Comparison of ENCODE assay signal across 8 mouse cellular contexts in genomic region chr7:118242911-118243412, GRCm38 (mm10). TPM values are rescaled to one million over a fixed set of nuclear protein-coding genes. Genes with fewer than 3 reads are reported as not detected.
DNase-seq lines count a peak whose midpoint lies in the region; ATAC-seq and TF ChIP-seq lines count a peak whose summit lies in the region.

No protein-coding gene starts in this region.

- peak overlapping the region; percentile 67 for H3K4me2 ChIP-seq in limb, embryonic 14.5 days (replicated peaks; ENCODE audit: low read depth, low read length, severe bottlenecking)
- H3K4me2 ChIP-seq in neural tube, embryonic 15.5 days: peak overlapping the region; percentile 75

- ATAC-seq in limb, embryonic 14.5 days (ENCODE audit: low FRiP score, low read depth): peak; percentile 13
- ATAC-seq in neural tube, embryonic 15.5 days (ENCODE audit: low FRiP score): peak; percentile 35

- under 1% methylated on average over 50 of the region's 50 CpGs for WGBS in forebrain, embryonic 10.5 days
- WGBS in limb, embryonic 14.5 days: 4% methylated on average over 36 of the region's 50 CpGs
- WGBS in neural tube, embryonic 15.5 days: under 1% methylated on average over 50 of the region's 50 CpGs

- no peaks in the 10 kb centered on the region for H3K9me3 ChIP-seq in forebrain, embryonic 10.5 days
- no peaks in the 10 kb centered on the region for H3K9me3 ChIP-seq in limb, embryonic 14.5 days (ENCODE audit: control insufficient read depth, low read length)
- no peaks in the 10 kb centered on the region for H3K9me3 ChIP-seq in neural tube, embryonic 15.5 days (replicated peaks)

- H3K36me3 ChIP-seq in forebrain, embryonic 10.5 days (replicated peaks): peaks cover 5% of the 10 kb centered on the region; the same call in 1 of the 2 replicates
- H3K36me3 ChIP-seq in limb, embryonic 14.5 days (ENCODE audit: control insufficient read depth, insufficient read depth, low read length): no peaks in the 10 kb centered on the region
- no peaks in the 10 kb centered on the region for H3K36me3 ChIP-seq in neural tube, embryonic 15.5 days

- TF ChIP-seq POLR2A in limb, embryonic 14.5 days (IDR thresholded peaks at IDR 0.05; ENCODE audit: borderline replicate concordance, extremely low read depth, insufficient read depth, insufficient read length): no peak

- peak overlapping the region; percentile 92 for H3K9ac ChIP-seq in limb, embryonic 14.5 days (ENCODE audit: low read depth, low read length, severe bottlenecking)
- peak overlapping the region; percentile 97 for H3K9ac ChIP-seq in neural tube, embryonic 15.5 days (replicated peaks)

- peak overlapping the region; percentile 94 for H3K4me3 ChIP-seq in forebrain, embryonic 10.5 days
- H3K4me3 ChIP-seq in limb, embryonic 14.5 days (replicated peaks; ENCODE audit: low read length): peak overlapping the region; percentile 95
- peak overlapping the region; percentile 99 for H3K4me3 ChIP-seq in neural tube, embryonic 15.5 days (replicated peaks)

- peak overlapping the region; percentile 97 for H3K27ac ChIP-seq in forebrain, embryonic 10.5 days
- peak overlapping the region; percentile 91 for H3K27ac ChIP-seq in limb, embryonic 14.5 days (replicated peaks; ENCODE audit: low read depth, low read length)
- H3K27ac ChIP-seq in neural tube, embryonic 15.5 days (replicated peaks): peak overlapping the region; percentile 94

- peak; percentile 45 to 49 for DNase-seq in kidney, adult 8-10 months
- no peak for DNase-seq in kidney, postnatal 10 days
- peak; percentile 76 for DNase-seq in MN1 (ENCODE audit: low spot score)
- DNase-seq in forebrain, embryonic 10.5 days (ENCODE audit: extremely low spot score, low spot score): peak; percentile 66
- peak; percentile 27 for DNase-seq in limb, embryonic 14.5 days (ENCODE audit: low spot score)
- DNase-seq in frontal cortex, adult 2 months (ENCODE audit: extremely low spot score in 1 of 2, low spot score in 1 of 2): no peak
- no peak for DNase-seq in lung, postnatal 10 days

- no peaks in the 10 kb centered on the region for H3K27me3 ChIP-seq in forebrain, embryonic 10.5 days (ENCODE audit: poor library complexity, severe bottlenecking)
- H3K27me3 ChIP-seq in limb, embryonic 14.5 days (ENCODE audit: control insufficient read depth, insufficient read depth, low read length): no peaks in the 10 kb centered on the region
- H3K27me3 ChIP-seq in neural tube, embryonic 15.5 days (replicated peaks): no peaks in the 10 kb centered on the region

- peaks cover 20% of the 10 kb centered on the region for H3K4me1 ChIP-seq in forebrain, embryonic 10.5 days
- H3K4me1 ChIP-seq in limb, embryonic 14.5 days (ENCODE audit: control insufficient read depth, insufficient read depth, low read length): peaks cover 11% of the 10 kb centered on the region
- peaks cover 21% of the 10 kb centered on the region for H3K4me1 ChIP-seq in neural tube, embryonic 15.5 days

RNA-seq across cellular contexts. Expression of gene Smg1, which starts 0.5 kb away (rescaled TPM):
- polyA plus RNA-seq in forebrain, embryonic 10.5 days (2016; fragmentation: Nextera tagmentation; extraction: Ambion mirVana): 15.9 and 17.5 TPM in 2 replicates
- 42.8 and 45.4 TPM in 2 replicates for polyA plus RNA-seq in limb, embryonic 14.5 days (2012; rRNA removed)
- polyA plus RNA-seq in limb, embryonic 14.5 days (2014; fragmentation: Nextera tagmentation; extraction: Ambion mirVana): 21.6 and 23.9 TPM in 2 replicates
- 18.1 and 19.4 TPM in 2 replicates for polyA plus RNA-seq in neural tube, embryonic 15.5 days (2015; fragmentation: Nextera tagmentation; extraction: Ambion mirVana)
- 47.3 and 68.9 TPM in 2 replicates for polyA plus RNA-seq in frontal cortex, adult 2 months (2012; rRNA removed)

Comparison
In these comparisons a context has a peak if more than half of its experiments do, and no peak if none do; other contexts are left out.
1. DNase-seq: peak in kidney, adult 8-10 months (2 of 2), MN1 (single experiment), forebrain, embryonic 10.5 days (single experiment) and limb, embryonic 14.5 days (single experiment); none in kidney, postnatal 10 days (single experiment), frontal cortex, adult 2 months (0 of 2) and lung, postnatal 10 days (single experiment).
2. Peak in every context shown above with its lines, with median percentiles within 50 percentile points of each other: H3K27ac ChIP-seq and H3K4me3 ChIP-seq.